Mouse (Mus musculus): ENCODE data around the gene Tmie.
A peak's percentile ranks its signal among the peaks of the same experiment; 100 is the strongest.

Tmie gene

GRCm38 (mm10) chr9:110890026-110890783, 10.3 kb upstream of the Tmie start:
- DNase-seq (ENCODE audit: low spot score in 2 of 2) = no peak

GRCm38 (mm10) chr9:110888935-110889334, 9.0 kb upstream of the Tmie start:
- DNase-seq (ENCODE audit: low spot score in 2 of 2) = no peak

GRCm38 (mm10) chr9:110887388-110888303, 7.7 kb upstream of the Tmie start:
- no peak for DNase-seq (ENCODE audit: low spot score in 2 of 2)

- no peak for DNase-seq (ENCODE audit: low spot score in 2 of 2)
These were observed 2.0 kb upstream of the Tmie start for GRCm38 (mm10) chr9:110881953-110882352.

- DNase-seq (ENCODE audit: low spot score in 2 of 2) = no peak
These were observed 859 bp upstream of the Tmie start for GRCm38 (mm10) chr9:110880772-110881171.

- peak; percentile 69 for DNase-seq (ENCODE audit: low spot score in 2 of 2)
These were observed 557 bp downstream of the Tmie start, which contains the start of gene Als2cl for GRCm38 (mm10) chr9:110879191-110879920. Gene Als2cl (plus strand): TSS chr9:110879870.

GRCm38 (mm10) chr9:110877888-110878287, 2.0 kb downstream of the Tmie start:
- peak; percentile 65 to 70 for DNase-seq (ENCODE audit: low spot score in 2 of 2)

- no peak for DNase-seq (ENCODE audit: low spot score in 2 of 2)
These were observed 2.6 kb downstream of the Tmie start for GRCm38 (mm10) chr9:110877353-110877752.

- DNase-seq (ENCODE audit: low spot score in 2 of 2) = no peak
These were observed 4.6 kb downstream of the Tmie start for GRCm38 (mm10) chr9:110875288-110875695.

- DNase-seq (ENCODE audit: low spot score in 2 of 2) = no peak
These were observed 5.2 kb downstream of the Tmie start for GRCm38 (mm10) chr9:110874660-110875191.

- peak; percentile 90 to 94 for DNase-seq (ENCODE audit: low spot score in 2 of 2)
These were observed 5.9 kb downstream of the Tmie start for GRCm38 (mm10) chr9:110873681-110874659.

- peak in 1 of 2 experiments; percentile 71 for DNase-seq (ENCODE audit: low spot score in 2 of 2)
These were observed 8.9 kb downstream of the Tmie start for GRCm38 (mm10) chr9:110871030-110871429.

- no peak for DNase-seq (ENCODE audit: low spot score in 2 of 2)
These were observed 20.8 kb downstream of the Tmie start for GRCm38 (mm10) chr9:110858967-110859596.

GRCm38 (mm10) chr9:110858523-110858922, 21.4 kb downstream of the Tmie start:
- DNase-seq (ENCODE audit: low spot score in 2 of 2) = no peak

- DNase-seq (ENCODE audit: low spot score in 2 of 2) = no peak
These were observed 22.0 kb downstream of the Tmie start, which contains the start of gene Prss50 for GRCm38 (mm10) chr9:110857781-110858472. Gene Prss50 (plus strand): TSS chr9:110857967.

GRCm38 (mm10) chr9:110856920-110857319, 23.0 kb downstream of the Tmie start:
- DNase-seq (ENCODE audit: low spot score in 2 of 2) = no peak

- DNase-seq (ENCODE audit: low spot score in 2 of 2) = no peak
These were observed 24.0 kb downstream of the Tmie start for GRCm38 (mm10) chr9:110855903-110856302.

GRCm38 (mm10) chr9:110849162-110849561, 30.8 kb downstream of the Tmie start:
- no peak for DNase-seq (ENCODE audit: low spot score in 2 of 2)

GRCm38 (mm10) chr9:110844206-110844605, 35.7 kb downstream of the Tmie start, which contains the start of gene Prss46:
Gene Prss46 (plus strand): TSS chr9:110844506.
- DNase-seq (ENCODE audit: low spot score in 2 of 2) = no peak

All from right cerebral cortex, postnatal 10 days (tissue).